Mouse (Mus musculus) kidney, adult 2 months (tissue): ENCODE measurements around the gene Ccdc106.

Source experiments
- CTCF ChIP-seq: fragments of 200-500 bp; conservative IDR thresholded peaks from 2 replicates; pipeline ENCODE4 v1.5.1; 2011; ENCODE audit warnings: low read depth, mild to moderate bottlenecking, control low read depth, low read length, moderate library complexity, mixed read lengths; ENCODE audit not compliant: insufficient read depth, insufficient read length
- POLR2A ChIP-seq: fragments of 200-500 bp; IDR thresholded peaks from one replicate; pipeline ENCODE4 v1.6.1; 2011; ENCODE audit warnings: low read depth, low read length, control low read depth

GRCm38 (mm10) chr7:4976832-4977231, 43.5 kb upstream of the Ccdc106 start:
- TF ChIP-seq CTCF (peak; percentile 8; the same call in 1 of the 2 replicates), POLR2A (no peak)
